Mouse (Mus musculus): ENCODE results near the gene Sowaha. TPM values are rescaled to one million over a fixed set of nuclear protein-coding genes. Genes with fewer than 3 reads are reported as not detected.
A peak's percentile ranks its signal among the peaks of the same experiment; 100 is the strongest.
"Not testable (repeated sequence)": the region's sequence is repeated elsewhere in the genome, so short reads cannot be mapped to it uniquely, and the experiment has no call there.

Gene Sowaha
- total RNA-seq, 1 experiment from 2014 or later: not detected

DNA sequence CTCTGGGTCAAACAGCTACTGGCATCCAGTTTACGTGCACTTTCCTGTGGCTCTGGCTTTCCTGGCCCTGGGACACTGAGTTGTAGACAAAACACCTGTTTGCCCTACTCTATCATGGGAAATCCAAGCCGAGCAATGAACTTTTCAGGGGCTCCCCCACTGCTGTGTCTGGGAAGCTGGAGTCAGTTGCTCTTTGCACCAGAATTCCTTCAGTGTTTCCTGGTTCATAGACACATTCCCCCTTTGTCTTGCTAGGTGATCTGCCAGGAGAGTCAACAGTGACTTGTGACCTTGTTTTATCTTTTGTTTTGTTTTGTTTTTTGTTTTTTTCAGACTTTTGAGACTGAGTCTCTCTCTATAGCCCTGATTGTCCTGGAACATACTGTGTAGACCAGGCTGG, 28.7 kb downstream of the Sowaha start:
- ATAC-seq (replicated peaks; ENCODE audit: insufficient number of reproducible peaks, low FRiP score, low TSS enrichment, poor library complexity, severe bottlenecking): no peak

- no peak for ATAC-seq (replicated peaks; ENCODE audit: insufficient number of reproducible peaks, low FRiP score, low TSS enrichment, poor library complexity, severe bottlenecking)
Measured at GRCm38 (mm10) chr11:53450070-53450705, 29.9 kb downstream of the Sowaha start.

DNA sequence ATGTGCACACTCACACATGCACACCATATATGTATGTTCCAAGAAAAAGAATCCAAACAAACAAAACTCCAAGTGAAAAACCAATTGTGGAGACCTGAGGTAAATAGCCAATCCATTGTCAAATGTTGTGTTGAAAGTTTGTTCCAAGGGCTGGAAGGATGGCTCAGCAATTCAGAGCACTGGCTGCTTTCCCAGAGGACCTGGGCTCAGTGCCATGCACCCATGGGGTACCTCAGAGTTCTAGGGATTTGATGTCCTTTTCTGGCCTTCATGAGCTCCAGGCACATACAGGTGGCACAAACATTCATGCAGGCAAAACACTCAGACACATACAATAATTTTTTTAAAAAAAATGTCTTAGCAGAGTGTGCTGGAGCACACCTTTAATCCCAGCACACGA, 31.5 kb downstream of the Sowaha start:
- ATAC-seq (replicated peaks; ENCODE audit: insufficient number of reproducible peaks, low FRiP score, low TSS enrichment, poor library complexity, severe bottlenecking): no peak

- no peak for ATAC-seq (replicated peaks; ENCODE audit: insufficient number of reproducible peaks, low FRiP score, low TSS enrichment, poor library complexity, severe bottlenecking)
Measured at GRCm38 (mm10) chr11:53447996-53448395, 32.1 kb downstream of the Sowaha start.

- no peak for ATAC-seq (replicated peaks; ENCODE audit: insufficient number of reproducible peaks, low FRiP score, low TSS enrichment, poor library complexity, severe bottlenecking)
Measured at GRCm38 (mm10) chr11:53446183-53446582, 33.9 kb downstream of the Sowaha start.

- ATAC-seq (replicated peaks; ENCODE audit: insufficient number of reproducible peaks, low FRiP score, low TSS enrichment, poor library complexity, severe bottlenecking): no peak
Measured at GRCm38 (mm10) chr11:53445562-53445961, 34.5 kb downstream of the Sowaha start.

DNA sequence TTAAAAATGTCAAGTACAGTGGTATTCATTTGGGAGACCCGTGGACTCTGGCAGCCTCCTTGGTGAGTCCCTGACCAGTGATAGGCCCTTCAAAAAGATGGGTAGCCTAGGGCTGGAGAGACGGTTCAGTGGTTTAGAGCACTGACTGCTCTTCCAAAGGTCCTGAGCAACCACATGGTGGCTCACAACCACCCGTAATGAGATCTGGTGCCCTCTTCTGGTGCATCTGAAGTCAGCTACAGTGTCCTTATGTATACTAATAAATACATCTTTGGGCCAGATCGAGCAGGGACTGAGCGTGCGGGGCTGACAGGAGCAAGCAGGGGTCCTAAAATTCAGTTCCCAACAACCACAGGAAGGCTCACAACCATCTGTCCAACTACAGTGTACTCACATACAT, 36.2 kb downstream of the Sowaha start:
- no peak for ATAC-seq (replicated peaks; ENCODE audit: insufficient number of reproducible peaks, low FRiP score, low TSS enrichment, poor library complexity, severe bottlenecking)

- no peak for ATAC-seq (replicated peaks; ENCODE audit: insufficient number of reproducible peaks, low FRiP score, low TSS enrichment, poor library complexity, severe bottlenecking)
Measured at GRCm38 (mm10) chr11:53441921-53442320, 38.2 kb downstream of the Sowaha start.

DNA sequence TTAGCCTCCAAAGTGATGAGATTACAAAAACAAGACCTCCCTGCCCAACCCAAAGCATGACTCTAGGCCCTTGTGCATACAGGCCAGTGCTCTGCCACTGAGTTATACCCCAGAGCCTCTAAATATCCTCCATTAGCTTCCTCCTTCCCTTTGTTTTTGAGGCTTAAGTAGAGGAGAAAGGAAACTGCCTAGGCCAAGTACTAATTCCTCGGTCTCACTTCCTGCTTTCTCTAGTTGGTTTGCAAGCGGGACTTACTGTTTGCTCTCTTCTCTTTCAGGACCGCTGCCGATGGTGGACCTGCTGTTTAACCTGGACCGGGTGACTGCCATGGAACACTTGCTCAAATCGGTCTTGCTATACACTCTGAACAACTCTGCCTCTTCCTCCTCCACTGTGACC, 43.7 kb downstream of the Sowaha start:
- no peak for ATAC-seq (replicated peaks; ENCODE audit: insufficient number of reproducible peaks, low FRiP score, low TSS enrichment, poor library complexity, severe bottlenecking)

- ATAC-seq (replicated peaks; ENCODE audit: insufficient number of reproducible peaks, low FRiP score, low TSS enrichment, poor library complexity, severe bottlenecking): no peak
Measured at GRCm38 (mm10) chr11:53435504-53435903, 44.6 kb downstream of the Sowaha start.

GRCm38 (mm10) chr11:53433057-53433456, 47.0 kb downstream of the Sowaha start:
- ATAC-seq (replicated peaks; ENCODE audit: insufficient number of reproducible peaks, low FRiP score, low TSS enrichment, poor library complexity, severe bottlenecking): no peak

DNA sequence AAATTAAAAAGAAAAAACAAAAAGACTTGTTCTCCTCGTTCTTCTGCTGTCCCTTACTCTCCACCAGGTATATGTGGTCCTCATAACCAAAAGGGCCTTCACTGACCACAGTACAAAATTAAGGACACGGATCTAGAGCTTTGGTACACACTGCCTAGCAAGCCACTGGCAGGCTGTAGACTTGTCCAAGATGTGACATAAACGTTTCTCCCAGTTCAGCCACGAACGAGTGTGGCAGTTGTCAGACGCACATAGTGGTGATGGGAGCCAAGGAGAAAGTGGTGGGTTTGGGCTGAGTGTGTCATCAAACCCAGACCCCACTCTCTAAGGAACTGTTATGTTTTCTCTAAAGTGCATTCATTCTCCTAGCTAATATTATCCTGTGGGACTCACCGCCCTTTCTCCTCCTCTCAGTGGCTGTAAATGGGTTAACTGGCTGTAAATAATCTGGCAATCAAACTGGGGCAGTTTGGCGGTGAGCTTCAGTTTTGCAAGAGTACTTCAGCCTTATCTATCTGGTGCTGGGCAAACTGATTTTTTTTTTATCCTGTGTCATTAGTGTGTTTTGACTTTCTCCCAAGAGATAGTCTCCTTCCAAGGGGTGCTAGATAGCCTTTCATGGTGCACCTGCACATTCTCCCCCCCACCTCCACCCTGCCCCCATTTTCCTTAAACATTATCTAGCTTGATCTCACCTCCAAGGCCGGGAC, 48.6 kb downstream of the Sowaha start:
- no peak for ATAC-seq (replicated peaks; ENCODE audit: insufficient number of reproducible peaks, low FRiP score, low TSS enrichment, poor library complexity, severe bottlenecking)

GRCm38 (mm10) chr11:53430670-53431346, 49.3 kb downstream of the Sowaha start, which contains the start of the genes Uqcrq and Gdf9:
Gene Uqcrq (minus strand): TSS chr11:53430831.
Gene Gdf9 (plus strand): TSS chr11:53431023.
- ATAC-seq (replicated peaks; ENCODE audit: insufficient number of reproducible peaks, low FRiP score, low TSS enrichment, poor library complexity, severe bottlenecking): peak; percentile 93

GRCm38 (mm10) chr11:53430300-53430669, 49.8 kb downstream of the Sowaha start:
- peak; percentile 4; the same call in 1 of the 2 replicates for ATAC-seq (replicated peaks; ENCODE audit: insufficient number of reproducible peaks, low FRiP score, low TSS enrichment, poor library complexity, severe bottlenecking)

- ATAC-seq (replicated peaks; ENCODE audit: insufficient number of reproducible peaks, low FRiP score, low TSS enrichment, poor library complexity, severe bottlenecking): no peak
Measured at GRCm38 (mm10) chr11:53429182-53429581, 50.9 kb downstream of the Sowaha start.

- no peak for ATAC-seq (replicated peaks; ENCODE audit: insufficient number of reproducible peaks, low FRiP score, low TSS enrichment, poor library complexity, severe bottlenecking)
Measured at GRCm38 (mm10) chr11:53428716-53429057, 51.4 kb downstream of the Sowaha start.

- no peak for ATAC-seq (replicated peaks; ENCODE audit: insufficient number of reproducible peaks, low FRiP score, low TSS enrichment, poor library complexity, severe bottlenecking)
Measured at GRCm38 (mm10) chr11:53427993-53428715, 51.9 kb downstream of the Sowaha start.

DNA sequence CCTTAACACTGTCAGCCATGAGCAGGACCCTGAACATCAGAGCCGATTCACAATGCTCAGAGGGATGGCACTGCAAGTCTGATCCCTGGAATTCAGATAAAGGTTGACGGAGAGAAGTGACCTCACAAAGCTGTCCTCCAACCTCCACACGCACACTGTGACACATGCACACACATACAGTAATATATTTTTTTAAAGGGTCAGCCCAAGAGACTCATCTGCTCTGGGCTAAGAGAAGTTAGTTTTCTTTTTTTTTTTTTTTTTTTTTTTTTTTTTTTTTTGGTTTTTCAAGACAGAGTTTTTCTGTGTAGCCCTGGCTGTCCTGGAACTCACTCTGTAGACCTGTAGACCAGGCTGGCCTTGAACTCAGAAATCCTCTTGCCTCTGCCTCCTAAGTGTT, 53.2 kb downstream of the Sowaha start:
- not testable (repeated sequence) for ATAC-seq (replicated peaks; ENCODE audit: insufficient number of reproducible peaks, low FRiP score, low TSS enrichment, poor library complexity, severe bottlenecking)

Measured in monocyte, adult 5-6 weeks (primary cell).